Mouse (Mus musculus) liver, postnatal 0 days (tissue): ENCODE measurements around the gene Kif3a.

Source experiments
- CTCF ChIP-seq: sonication (generic); IDR thresholded peaks from 2 replicates; pipeline ENCODE4 v1.5.1; 2016; ENCODE audit warnings: antibody characterized with exemption, low read depth
- EP300 ChIP-seq: IDR thresholded peaks from 2 replicates; pipeline ENCODE4 v1.6.1; 2016; ENCODE audit warnings: antibody characterized with exemption, low read depth, mild to moderate bottlenecking

DNA sequence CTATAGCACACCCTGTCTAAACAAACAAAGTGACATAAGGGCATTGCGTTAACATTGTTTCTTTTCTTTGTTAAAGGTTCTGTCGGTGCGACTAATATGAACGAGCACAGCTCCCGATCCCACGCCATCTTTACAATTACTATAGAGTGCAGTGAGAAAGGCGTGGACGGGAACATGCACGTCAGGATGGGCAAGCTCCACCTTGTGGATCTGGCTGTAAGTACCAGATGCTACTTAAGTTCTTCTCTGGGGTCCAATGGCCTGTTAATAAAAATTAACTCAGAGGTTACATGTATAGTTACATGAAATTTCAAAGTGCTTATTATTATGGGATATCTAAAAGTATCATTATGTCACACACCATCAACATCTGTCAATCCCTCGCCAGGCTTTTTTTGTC, 16.0 kb downstream of the Kif3a start:
- no peak for TF ChIP-seq EP300
- TF ChIP-seq CTCF = peak; percentile 45
